Mouse (Mus musculus): ENCODE data around the gene Neu1. TPM values are rescaled to one million over a fixed set of nuclear protein-coding genes. Genes with fewer than 3 reads are reported as not detected.
"Not testable (repeated sequence)": the region's sequence is repeated elsewhere in the genome, so short reads cannot be mapped to it uniquely, and the experiment has no call there.

Neu1 gene
- polyA plus RNA-seq, 1 experiment, result 448 TPM

DNA sequence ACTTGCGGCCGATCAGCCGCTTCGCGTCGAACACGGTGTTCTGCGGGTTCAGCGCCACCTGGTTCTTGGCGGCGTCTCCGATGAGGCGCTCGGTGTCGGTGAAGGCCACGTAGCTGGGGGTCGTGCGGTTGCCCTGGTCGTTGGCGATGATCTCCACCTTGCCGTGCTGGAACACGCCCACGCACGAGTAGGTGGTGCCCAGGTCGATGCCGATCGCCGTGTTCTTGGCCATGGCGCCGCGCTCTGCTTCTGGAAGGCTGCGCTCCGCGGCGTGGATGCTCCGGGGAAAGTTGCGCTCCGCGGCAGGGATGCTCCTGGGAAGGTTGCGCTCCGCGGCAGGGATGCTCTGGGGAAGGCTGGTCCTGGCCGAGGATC, 40.6 kb downstream of the Neu1 start:
- H3K27ac ChIP-seq (ENCODE audit: insufficient read depth, low read depth, low read length); H3K27me3 ChIP-seq (replicated peaks; ENCODE audit: control insufficient read depth, insufficient read depth, low read length); H3K36me3 ChIP-seq (ENCODE audit: control insufficient read depth, insufficient read depth, low read length); H3K4me1 ChIP-seq (ENCODE audit: control insufficient read depth, insufficient read depth, low read length); DNase-seq: not testable (repeated sequence)
- H3K4me3 ChIP-seq (ENCODE audit: insufficient read depth, low read depth, low read length), result peak overlapping the region; percentile 21; the same call in 1 of the 2 replicates
- WGBS, result under 1% methylated on average over 27 of the region's 43 CpGs

DNA sequence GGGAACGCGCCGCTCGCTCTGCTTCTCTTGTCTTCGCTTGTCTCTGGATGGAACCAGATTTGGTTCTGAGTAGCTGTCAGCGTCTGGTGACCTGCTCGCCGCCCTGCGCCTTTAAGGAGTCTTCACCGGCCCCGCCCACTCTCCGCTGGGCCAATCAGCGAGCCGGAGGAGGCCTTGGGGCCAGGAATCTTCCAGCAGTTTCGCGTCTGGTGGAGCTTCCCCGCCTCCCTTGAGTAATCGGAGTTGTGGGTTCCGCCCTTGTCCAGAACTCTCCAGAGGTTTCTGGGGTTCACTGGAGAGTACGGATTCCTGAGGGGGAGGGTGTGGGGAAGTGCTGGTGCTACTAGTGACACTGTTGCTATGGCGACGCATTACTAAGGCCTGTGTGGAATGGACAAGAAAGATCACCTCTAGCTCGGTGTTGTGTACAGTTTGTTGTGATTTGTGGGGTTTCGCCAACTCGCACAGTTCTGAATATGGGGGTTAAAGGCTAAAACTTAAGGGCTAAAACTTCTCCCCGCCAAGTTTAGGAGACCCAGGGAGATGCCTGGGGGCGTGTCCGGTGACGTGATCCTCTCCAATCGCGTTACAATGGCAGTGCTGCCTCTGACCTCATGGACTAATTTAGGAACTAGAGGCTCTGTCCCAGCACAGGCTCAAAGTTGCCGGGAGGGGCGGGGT, 41.2 kb downstream of the Neu1 start, which contains the start of the genes Hspa1a and Hspa1l:
Hspa1a (minus strand) TSS at position 88 of the 681 bp plus-strand sequence.
Hspa1l (plus strand) TSS at position 635 of the 681 bp plus-strand sequence.
- H3K36me3 ChIP-seq (ENCODE audit: control insufficient read depth, insufficient read depth, low read length); H3K4me1 ChIP-seq (ENCODE audit: control insufficient read depth, insufficient read depth, low read length); H3K27me3 ChIP-seq (replicated peaks; ENCODE audit: control insufficient read depth, insufficient read depth, low read length): not testable (repeated sequence)
- under 1% methylated on average over 33 of the region's 33 CpGs for WGBS
- Histone ChIP-seq H3K4me3 (ENCODE audit: insufficient read depth, low read depth, low read length) (peak within 1 kb of the TSS; percentile 32), H3K27ac (ENCODE audit: insufficient read depth, low read depth, low read length) (peak within 1 kb of the TSS; percentile 74)
- DNase-seq, result peak; percentile 97
- peak; percentile 82 for TF ChIP-seq POLR2A (IDR thresholded peaks at IDR 0.05; ENCODE audit: low read depth, low read length)

DNA sequence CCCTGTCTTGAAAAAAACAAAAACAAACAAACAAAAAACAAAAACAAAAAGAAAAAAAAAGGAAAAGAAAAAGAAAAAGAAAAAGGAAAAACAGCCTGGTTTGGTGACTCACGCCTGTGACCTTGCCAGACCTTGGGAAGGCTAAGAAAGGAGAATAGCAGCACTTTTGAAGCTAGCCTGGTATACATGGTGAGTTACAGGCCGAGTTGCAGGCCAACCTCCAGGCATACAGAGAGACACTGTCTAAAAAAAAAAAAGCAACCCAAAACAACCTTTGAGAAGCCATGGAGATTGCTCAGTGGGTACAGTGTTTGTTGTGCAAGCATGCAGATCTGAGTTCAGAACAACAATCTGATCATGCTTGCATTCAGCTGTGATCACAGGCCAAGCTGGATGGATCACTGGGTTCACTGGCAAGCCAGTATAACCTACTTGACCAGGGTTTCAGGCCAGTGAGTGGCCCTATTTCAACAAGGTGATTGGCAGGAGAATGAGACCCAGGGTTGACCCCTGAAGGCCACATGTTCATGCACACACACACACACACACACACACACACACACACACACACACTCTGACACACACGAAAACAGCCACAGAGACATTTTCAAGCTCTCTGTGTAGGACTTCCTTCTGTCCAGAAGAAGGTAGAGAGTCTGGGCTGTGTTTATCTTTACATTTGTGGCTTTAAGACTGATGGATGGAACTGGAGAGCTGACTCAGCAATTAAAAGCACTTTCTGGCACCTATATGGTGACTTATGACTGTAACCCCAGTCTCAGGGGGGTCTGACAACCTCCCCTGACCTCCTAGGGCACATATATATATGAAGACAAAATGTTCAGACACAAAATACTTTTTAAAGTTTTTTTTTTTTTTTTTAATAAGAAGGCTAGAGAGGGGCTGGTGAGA, 44.8 kb downstream of the Neu1 start:
- peak overlapping the region; percentile 40; the same call in 1 of the 2 replicates for H3K27ac ChIP-seq (ENCODE audit: insufficient read depth, low read depth, low read length)
- WGBS, result 67% methylated on average over 3 of the region's 3 CpGs
- H3K4me1 ChIP-seq (ENCODE audit: control insufficient read depth, insufficient read depth, low read length), result peaks cover 16% of the 10 kb centered on the region; the same call in 1 of the 2 replicates
- no peaks in the 10 kb centered on the region for H3K36me3 ChIP-seq (ENCODE audit: control insufficient read depth, insufficient read depth, low read length)
- no peaks in the 10 kb centered on the region for H3K27me3 ChIP-seq (replicated peaks; ENCODE audit: control insufficient read depth, insufficient read depth, low read length)
- DNase-seq, result no peak
- H3K4me3 ChIP-seq (ENCODE audit: insufficient read depth, low read depth, low read length), result no peak overlapping the region
- TF ChIP-seq POLR2A (IDR thresholded peaks at IDR 0.05; ENCODE audit: low read depth, low read length), result no peak
- TF ChIP-seq CTCF (conservative IDR thresholded peaks at IDR 0.05; ENCODE audit: insufficient read depth, insufficient read length, low read depth, low read length), result no peak

DNA sequence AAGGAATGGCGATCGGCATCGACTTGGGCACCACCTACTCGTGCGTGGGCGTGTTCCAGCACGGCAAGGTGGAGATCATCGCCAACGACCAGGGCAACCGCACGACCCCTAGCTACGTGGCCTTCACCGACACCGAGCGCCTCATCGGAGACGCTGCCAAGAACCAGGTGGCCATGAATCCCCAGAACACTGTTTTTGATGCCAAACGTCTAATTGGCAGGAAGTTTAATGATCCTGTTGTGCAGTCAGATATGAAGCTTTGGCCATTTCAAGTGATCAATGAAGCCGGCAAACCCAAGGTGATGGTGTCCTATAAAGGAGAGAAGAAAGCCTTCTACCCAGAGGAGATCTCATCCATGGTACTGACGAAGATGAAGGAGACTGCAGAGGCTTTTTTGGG, 45.9 kb downstream of the Neu1 start:
- H3K36me3 ChIP-seq (ENCODE audit: control insufficient read depth, insufficient read depth, low read length), result no peaks in the 10 kb centered on the region
- no peak overlapping the region for H3K27ac ChIP-seq (ENCODE audit: insufficient read depth, low read depth, low read length)
- no peak for DNase-seq
- H3K4me1 ChIP-seq (ENCODE audit: control insufficient read depth, insufficient read depth, low read length), result peaks cover 18% of the 10 kb centered on the region; the same call in 1 of the 2 replicates
- H3K4me3 ChIP-seq (ENCODE audit: insufficient read depth, low read depth, low read length), result no peak overlapping the region
- no peak for TF ChIP-seq CTCF (conservative IDR thresholded peaks at IDR 0.05; ENCODE audit: insufficient read depth, insufficient read length, low read depth, low read length)
- TF ChIP-seq POLR2A (IDR thresholded peaks at IDR 0.05; ENCODE audit: low read depth, low read length), result no peak
- no peaks in the 10 kb centered on the region for H3K27me3 ChIP-seq (replicated peaks; ENCODE audit: control insufficient read depth, insufficient read depth, low read length)
- 93% methylated on average over 20 of the region's 20 CpGs for WGBS

DNA sequence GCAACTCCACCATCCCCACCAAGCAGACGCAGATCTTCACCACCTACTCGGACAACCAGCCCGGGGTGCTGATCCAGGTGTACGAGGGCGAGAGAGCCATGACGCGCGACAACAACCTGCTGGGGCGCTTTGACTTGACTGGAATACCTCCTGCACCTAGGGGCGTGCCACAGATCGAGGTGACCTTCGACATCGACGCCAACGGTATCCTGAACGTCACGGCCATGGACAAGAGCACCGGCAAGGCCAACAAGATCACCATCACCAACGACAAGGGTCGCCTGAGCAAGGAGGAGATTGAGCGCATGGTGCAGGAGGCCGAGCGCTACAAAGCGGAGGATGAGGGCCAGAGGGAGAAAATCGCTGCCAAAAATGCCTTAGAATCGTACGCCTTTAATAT, 47.2 kb downstream of the Neu1 start:
- TF ChIP-seq CTCF (conservative IDR thresholded peaks at IDR 0.05; ENCODE audit: insufficient read depth, insufficient read length, low read depth, low read length), result no peak
- no peak for TF ChIP-seq POLR2A (IDR thresholded peaks at IDR 0.05; ENCODE audit: low read depth, low read length)
- Histone ChIP-seq H3K4me1 (ENCODE audit: control insufficient read depth, insufficient read depth, low read length) (peaks cover 22% of the 10 kb centered on the region; the same call in 1 of the 2 replicates), H3K27ac (ENCODE audit: insufficient read depth, low read depth, low read length) (no peak overlapping the region), H3K36me3 (ENCODE audit: control insufficient read depth, insufficient read depth, low read length) (no peaks in the 10 kb centered on the region), H3K4me3 (ENCODE audit: insufficient read depth, low read depth, low read length) (no peak overlapping the region), H3K27me3 (replicated peaks; ENCODE audit: control insufficient read depth, insufficient read depth, low read length) (no peaks in the 10 kb centered on the region)
- WGBS, result 86% methylated on average over 27 of the region's 27 CpGs
- no peak for DNase-seq

DNA sequence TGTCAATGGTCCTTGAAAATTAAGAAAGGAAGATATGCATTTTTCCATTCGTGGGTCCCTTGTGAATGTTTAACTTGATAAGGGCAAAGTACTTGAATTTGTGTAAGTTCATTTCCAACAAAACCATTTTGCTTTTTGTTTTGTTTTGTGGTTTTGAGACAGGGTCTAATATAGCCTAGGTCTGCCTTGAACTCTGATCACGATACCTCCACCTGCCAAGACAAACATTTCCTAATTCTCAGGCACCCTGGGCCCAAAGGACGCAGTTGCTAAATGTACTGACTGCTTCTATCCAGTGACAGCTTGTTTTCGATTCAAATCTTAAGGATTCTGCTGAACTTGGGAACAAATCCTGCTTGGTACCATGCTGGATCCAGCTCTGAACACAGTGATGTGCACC, 48.6 kb downstream of the Neu1 start:
- H3K4me3 ChIP-seq (ENCODE audit: insufficient read depth, low read depth, low read length), result no peak overlapping the region
- WGBS, result 59% methylated on average over 4 of the region's 4 CpGs
- no peak for TF ChIP-seq POLR2A (IDR thresholded peaks at IDR 0.05; ENCODE audit: low read depth, low read length)
- no peak for TF ChIP-seq CTCF (conservative IDR thresholded peaks at IDR 0.05; ENCODE audit: insufficient read depth, insufficient read length, low read depth, low read length)
- DNase-seq, result peak; percentile 57
- H3K27me3 ChIP-seq (replicated peaks; ENCODE audit: control insufficient read depth, insufficient read depth, low read length), result no peaks in the 10 kb centered on the region
- H3K4me1 ChIP-seq (ENCODE audit: control insufficient read depth, insufficient read depth, low read length), result peaks cover 22% of the 10 kb centered on the region; the same call in 1 of the 2 replicates
- H3K27ac ChIP-seq (ENCODE audit: insufficient read depth, low read depth, low read length), result peak overlapping the region; percentile 85
- no peaks in the 10 kb centered on the region for H3K36me3 ChIP-seq (ENCODE audit: control insufficient read depth, insufficient read depth, low read length)

DNA sequence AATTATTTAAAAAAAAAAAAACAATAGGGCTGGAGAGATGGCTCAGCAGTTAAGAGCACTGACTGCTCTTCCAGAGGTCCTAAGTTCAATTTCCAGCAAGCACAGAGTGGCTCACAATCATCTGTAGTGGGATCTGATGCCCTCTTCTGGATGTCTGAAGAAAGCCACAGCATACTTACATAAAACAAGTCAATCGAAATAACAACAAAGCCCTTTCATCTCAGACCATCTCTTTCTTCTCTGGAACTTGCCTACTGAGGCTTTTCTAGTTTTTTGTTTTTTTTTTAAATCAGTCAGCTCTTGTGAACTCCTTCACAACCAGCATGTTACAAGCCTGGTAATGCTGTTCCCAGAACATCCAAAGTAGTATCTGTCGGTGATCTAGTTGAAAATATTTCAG, 49.6 kb downstream of the Neu1 start:
- no peaks in the 10 kb centered on the region for H3K27me3 ChIP-seq (replicated peaks; ENCODE audit: control insufficient read depth, insufficient read depth, low read length)
- WGBS, result 5% methylated on average over 2 of the region's 2 CpGs
- peak overlapping the region; percentile 65 for H3K27ac ChIP-seq (ENCODE audit: insufficient read depth, low read depth, low read length)
- peak overlapping the region; percentile 34; the same call in 1 of the 2 replicates for H3K4me3 ChIP-seq (ENCODE audit: insufficient read depth, low read depth, low read length)
- DNase-seq, result peak; percentile 86
- H3K4me1 ChIP-seq (ENCODE audit: control insufficient read depth, insufficient read depth, low read length), result peaks cover 20% of the 10 kb centered on the region; the same call in 1 of the 2 replicates
- no peaks in the 10 kb centered on the region for H3K36me3 ChIP-seq (ENCODE audit: control insufficient read depth, insufficient read depth, low read length)
- TF ChIP-seq POLR2A (IDR thresholded peaks at IDR 0.05; ENCODE audit: low read depth, low read length) (no peak), CTCF (conservative IDR thresholded peaks at IDR 0.05; ENCODE audit: insufficient read depth, insufficient read length, low read depth, low read length) (peak; percentile 40)

Measured in kidney, adult 2 months (tissue).